Mouse (Mus musculus) CH12.LX (cell line): ENCODE measurements around the gene Cx3cr1. TPM values are rescaled to one million over a fixed set of nuclear protein-coding genes. Genes with fewer than 3 reads are reported as not detected.

ENCODE experiments used
- DNase-seq: peaks from one replicate; pipeline ENCODE4 v3.0.0-alpha.2; 2013; ENCODE audit errors: extremely low read depth
- H3K27ac ChIP-seq: 2 replicates; pipeline ENCODE4 v1.5.1; 2012; ENCODE audit warnings: low read depth, mild to moderate bottlenecking, control low read depth, moderate library complexity; ENCODE audit not compliant: insufficient read depth
- H3K27me3 ChIP-seq: replicated peaks from 2 replicates; pipeline ENCODE3; 2012; ENCODE audit warnings: inconsistent platforms
- H3K36me3 ChIP-seq, 2 experiments: replicated peaks in 1 of 2; 2 replicates each; pipeline versions ENCODE3 to v1.6.1; 2012; ENCODE audit warnings: inconsistent platforms in 1 of 2, low read length in 1 of 2, mild to moderate bottlenecking in 1 of 2, mixed read lengths in 1 of 2, moderate library complexity in 1 of 2; ENCODE audit not compliant: control insufficient read depth in 1 of 2, insufficient read depth in 1 of 2
- H3K4me1 ChIP-seq, 2 experiments: 2 replicates each; pipeline ENCODE4 v1.6.1; 2012; ENCODE audit warnings: inconsistent platforms in 1 of 2, moderate library complexity in 1 of 2; ENCODE audit not compliant: insufficient read depth in 2 of 2, control insufficient read depth in 1 of 2
- H3K4me2 ChIP-seq: 2 replicates; pipeline ENCODE4 v1.6.1; 2012; ENCODE audit warnings: low read depth, mild to moderate bottlenecking, control low read depth; ENCODE audit not compliant: poor library complexity, insufficient read depth, severe bottlenecking
- H3K4me3 ChIP-seq, 3 experiments: fragments of 150-350 bp in 1 of 3; sonication (generic) in 1 of 3; replicated peaks in 1 of 3; 2 replicates each; pipeline versions ENCODE3 to v1.5.1; 2011 to 2012; ENCODE audit warnings: low read depth in 2 of 3, low read length in 2 of 3, mild to moderate bottlenecking in 2 of 3, moderate library complexity in 2 of 3, control low read depth in 1 of 3, improper control_type of control experiment in 1 of 3, inconsistent platforms in 1 of 3, mixed read lengths in 1 of 3; ENCODE audit not compliant: poor library complexity in 1 of 3
- H3K79me2 ChIP-seq: replicated peaks from 2 replicates; pipeline ENCODE4 v1.6.1; 2012; ENCODE audit warnings: mild to moderate bottlenecking, moderate library complexity; ENCODE audit not compliant: control insufficient read depth, poor library complexity, insufficient read depth, severe bottlenecking; ENCODE audit errors: extremely low read depth
- H3K9ac ChIP-seq: 2 replicates; pipeline ENCODE4 v1.6.1; 2012; ENCODE audit warnings: low read depth, mild to moderate bottlenecking, control low read depth, moderate library complexity; ENCODE audit not compliant: insufficient read depth
- H3K9me3 ChIP-seq: replicated peaks from 2 replicates; pipeline ENCODE3; 2012; ENCODE audit warnings: low read length, inconsistent platforms, mixed read lengths
- BHLHE40 ChIP-seq: IDR thresholded peaks from 2 replicates; pipeline ENCODE4 v1.6.1; 2011; ENCODE audit warnings: mild to moderate bottlenecking, low read depth, low read length, improper control_type of control experiment
- CHD1 ChIP-seq: IDR thresholded peaks from 2 replicates; pipeline ENCODE4 v1.6.1; 2012; ENCODE audit warnings: low read depth, low read length, improper control_type of control experiment, inconsistent platforms
- CHD2 ChIP-seq: IDR thresholded peaks from 2 replicates; pipeline ENCODE4 v1.6.1; 2011; ENCODE audit warnings: low read length, improper control_type of control experiment
- CTCF ChIP-seq, 2 experiments: IDR thresholded peaks in 1 of 2; conservative IDR thresholded peaks in 1 of 2; 2 replicates each; pipeline ENCODE4 v1.5.1; 2011 to 2012; ENCODE audit warnings: low read depth in 2 of 2, low read length in 2 of 2, improper control_type of control experiment in 1 of 2, inconsistent platforms in 1 of 2, mild to moderate bottlenecking in 1 of 2, moderate library complexity in 1 of 2
- E2F4 ChIP-seq: IDR thresholded peaks from 2 replicates; pipeline ENCODE4 v1.6.1; 2011; ENCODE audit warnings: low read depth, low read length, improper control_type of control experiment; ENCODE audit not compliant: insufficient replicate concordance
- ELF1 ChIP-seq: IDR thresholded peaks from 2 replicates; pipeline ENCODE4 v1.6.1; 2014; ENCODE audit warnings: low read depth, mild to moderate bottlenecking, inconsistent platforms, low read length, improper control_type of control experiment
- EP300 ChIP-seq: IDR thresholded peaks from 2 replicates; pipeline ENCODE4 v1.6.1; 2011; ENCODE audit warnings: low read length, improper control_type of control experiment
- ETS1 ChIP-seq: conservative IDR thresholded peaks from 2 replicates; pipeline ENCODE4 v1.6.1; 2012; ENCODE audit warnings: low read depth, mild to moderate bottlenecking, inconsistent platforms, low read length, improper control_type of control experiment, moderate library complexity
- GABPA ChIP-seq: IDR thresholded peaks from 2 replicates; pipeline ENCODE4 v1.6.1; 2012; ENCODE audit warnings: low read depth, low read length, improper control_type of control experiment, inconsistent platforms; ENCODE audit not compliant: insufficient replicate concordance
- HCFC1 ChIP-seq: IDR thresholded peaks from 2 replicates; pipeline ENCODE4 v1.6.1; 2012; ENCODE audit warnings: low read depth, mild to moderate bottlenecking, inconsistent platforms, low read length, improper control_type of control experiment
- IRF4 ChIP-seq: IDR thresholded peaks from 2 replicates; pipeline ENCODE4 v1.6.1; 2014; ENCODE audit warnings: low read depth, mild to moderate bottlenecking, inconsistent platforms, low read length, improper control_type of control experiment
- JUND ChIP-seq: conservative IDR thresholded peaks from 2 replicates; pipeline ENCODE4 v1.6.1; 2011; ENCODE audit warnings: low read depth, low read length, improper control_type of control experiment
- KAT2A ChIP-seq: IDR thresholded peaks from 2 replicates; pipeline ENCODE4 v1.6.1; 2012; ENCODE audit warnings: low read length, improper control_type of control experiment, inconsistent platforms; ENCODE audit not compliant: insufficient replicate concordance
- MAFK ChIP-seq: IDR thresholded peaks from 2 replicates; pipeline ENCODE4 v1.6.1; 2011; ENCODE audit warnings: low read length, improper control_type of control experiment; ENCODE audit not compliant: insufficient replicate concordance
- MAX ChIP-seq: IDR thresholded peaks from 2 replicates; pipeline ENCODE4 v1.6.1; 2011; ENCODE audit warnings: low read length, improper control_type of control experiment
- MAZ ChIP-seq: IDR thresholded peaks from 2 replicates; pipeline ENCODE4 v1.6.1; 2012; ENCODE audit warnings: low read depth, mild to moderate bottlenecking, inconsistent platforms, low read length, improper control_type of control experiment, moderate library complexity
- MEF2A ChIP-seq: IDR thresholded peaks from 2 replicates; pipeline ENCODE4 v1.6.1; 2014; ENCODE audit warnings: low read depth, mild to moderate bottlenecking, inconsistent platforms, low read length, improper control_type of control experiment, borderline replicate concordance
- MXI1 ChIP-seq: IDR thresholded peaks from 2 replicates; pipeline ENCODE4 v1.6.1; 2011; ENCODE audit warnings: mild to moderate bottlenecking, low read depth, low read length, improper control_type of control experiment
- MYC ChIP-seq: IDR thresholded peaks from 2 replicates; pipeline ENCODE4 v1.6.1; 2011; ENCODE audit warnings: low read depth, mild to moderate bottlenecking, improper control_type of control experiment, low read length
- NELFE ChIP-seq: IDR thresholded peaks from 2 replicates; pipeline ENCODE4 v1.6.1; 2011; ENCODE audit warnings: low read depth, low read length, improper control_type of control experiment
- NRF1 ChIP-seq: IDR thresholded peaks from 2 replicates; pipeline ENCODE4 v1.6.1; 2014; ENCODE audit warnings: low read depth, mild to moderate bottlenecking, inconsistent platforms, low read length, improper control_type of control experiment, moderate library complexity
- PAX5 ChIP-seq: IDR thresholded peaks from 2 replicates; pipeline ENCODE4 v1.6.1; 2012; ENCODE audit warnings: low read length, inconsistent platforms, mixed read lengths
- POLR2A ChIP-seq: IDR thresholded peaks from 2 replicates; pipeline ENCODE4 v1.6.1; 2011; ENCODE audit warnings: low read depth, mild to moderate bottlenecking, improper control_type of control experiment, low read length
- POLR2AphosphoS2 ChIP-seq: IDR thresholded peaks from 2 replicates; pipeline ENCODE4 v1.6.1; 2011; ENCODE audit warnings: low read depth, low read length, improper control_type of control experiment
- RAD21 ChIP-seq: IDR thresholded peaks from 2 replicates; pipeline ENCODE4 v1.6.1; 2011; ENCODE audit warnings: low read depth, mild to moderate bottlenecking, low read length, improper control_type of control experiment, moderate library complexity
- RCOR1 ChIP-seq: conservative IDR thresholded peaks from 2 replicates; pipeline ENCODE4 v1.6.1; 2012; ENCODE audit warnings: low read depth, mild to moderate bottlenecking, inconsistent platforms, low read length, improper control_type of control experiment
- SIN3A ChIP-seq: IDR thresholded peaks from 2 replicates; pipeline ENCODE4 v1.6.1; 2012; ENCODE audit warnings: low read length, improper control_type of control experiment, inconsistent platforms
- SMC3 ChIP-seq: IDR thresholded peaks from 2 replicates; pipeline ENCODE4 v1.6.1; 2011; ENCODE audit warnings: low read depth, low read length, improper control_type of control experiment
- TBP ChIP-seq: conservative IDR thresholded peaks from 2 replicates; pipeline ENCODE4 v1.6.1; 2011; ENCODE audit warnings: low read depth, low read length, improper control_type of control experiment
- TCF12 ChIP-seq: IDR thresholded peaks from 2 replicates; pipeline ENCODE4 v1.6.1; 2014; ENCODE audit warnings: low read depth, mild to moderate bottlenecking, inconsistent platforms, low read length, improper control_type of control experiment
- UBTF ChIP-seq: IDR thresholded peaks from 2 replicates; pipeline ENCODE4 v1.6.1; 2012; ENCODE audit warnings: low read depth, mild to moderate bottlenecking, inconsistent platforms, low read length, improper control_type of control experiment, moderate library complexity
- USF1 ChIP-seq: IDR thresholded peaks from 2 replicates; pipeline ENCODE4 v1.6.1; 2014; ENCODE audit warnings: low read depth, mild to moderate bottlenecking, inconsistent platforms, low read length, improper control_type of control experiment
- USF2 ChIP-seq: conservative IDR thresholded peaks from 2 replicates; pipeline ENCODE4 v1.6.1; 2011; ENCODE audit warnings: low read depth, low read length, improper control_type of control experiment
- ZC3H11A ChIP-seq: IDR thresholded peaks from 2 replicates; pipeline ENCODE4 v1.6.1; 2012; ENCODE audit warnings: low read depth, mild to moderate bottlenecking, inconsistent platforms, low read length, improper control_type of control experiment
- ZKSCAN1 ChIP-seq: IDR thresholded peaks from 2 replicates; pipeline ENCODE4 v1.6.1; 2012; ENCODE audit warnings: low read depth, inconsistent platforms, low read length, improper control_type of control experiment, borderline replicate concordance
- ZMIZ1 ChIP-seq: IDR thresholded peaks from 2 replicates; pipeline ENCODE4 v1.6.1; 2012; ENCODE audit warnings: low read depth, mild to moderate bottlenecking, inconsistent platforms, low read length, improper control_type of control experiment
- ZNF384 ChIP-seq: IDR thresholded peaks from 2 replicates; pipeline ENCODE4 v1.6.1; 2012; ENCODE audit warnings: low read depth, low read length, improper control_type of control experiment, inconsistent platforms
- dilution Hi-C: fragments of 300-500 bp; cut with MboI; formaldehyde crosslinking; loops from 2 replicates; pipeline ENCODE4 v1.14.3; 2020; ENCODE audit warnings: low sequenced_read_pairs; ENCODE audit not compliant: extremely low pct_unique_long_range_greater_than_20kb, extremely low pct_ligation_motif_present
- in situ Hi-C: fragments of 300-500 bp; cut with MboI; formaldehyde crosslinking; loops from 3 replicates; pipeline ENCODE4 v1.14.3; 2019; ENCODE audit warnings: low sequenced_read_pairs, low pct_ligation_motif_present, low pct_unique_long_range_greater_than_20kb, mixed read lengths
- polyA plus RNA-seq: library from polyadenylated mRNA; unstranded; fragments of >175 nt; gene quantifications from 2 replicates; pipeline ENCODE4 v1.2.1, GENCODE M21; 2012; ENCODE audit warnings: low read depth; ENCODE audit not compliant: insufficient read length
- total RNA-seq, 2 experiments: library from RNA; depleted of rRNA; stranded (reverse); fragments of 300-350 nt in 1 of 2; fragments of >200 nt in 1 of 2; gene quantifications; 2 replicates each; pipeline ENCODE4 v1.2.3; 2012 to 2014

The Cx3cr1 gene
- total and polyA plus RNA-seq, 3 experiments = 0.06 TPM; not detected in 2

GRCm38 (mm10) chr9:119926497-119926896 is 143.2 kb downstream of the Cx3cr1 start:
- in situ Hi-C loops = no loop called here
- peaks cover 82 to 97% of the 10 kb centered on the region in 2 experiments for H3K36me3 ChIP-seq

DNA sequence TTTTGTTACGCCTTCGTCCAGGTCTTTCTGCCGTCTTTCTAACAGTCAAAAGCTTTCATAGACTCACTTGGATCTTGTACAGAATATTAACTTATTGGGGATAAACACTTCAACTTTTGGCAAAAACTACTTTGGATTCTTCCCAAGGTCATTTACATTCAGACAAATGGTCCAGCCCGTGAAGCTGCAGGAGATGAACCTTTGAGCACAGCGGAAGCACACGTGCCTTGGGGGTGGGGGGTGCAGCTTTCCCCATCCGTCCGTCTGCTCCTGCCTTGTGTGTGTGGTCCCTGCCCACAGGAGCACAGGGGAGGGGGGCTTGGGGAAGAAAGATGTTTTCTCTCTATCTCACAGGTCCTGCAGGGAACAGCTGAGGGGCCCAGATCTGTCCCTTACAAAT is 143.9 kb downstream of the Cx3cr1 start:
- TF ChIP-seq MAX = no peak
- TF ChIP-seq ETS1 = no peak
- no peak for TF ChIP-seq USF2
- TF ChIP-seq MXI1 = no peak
- TF ChIP-seq POLR2A = no peak
- TF ChIP-seq JUND = no peak
- Histone ChIP-seq H3K4me3 (no peak overlapping the region), H3K4me1 (peaks cover 14 to 45% of the 10 kb centered on the region in 2 experiments), H3K36me3 (peaks cover 82 to 97% of the 10 kb centered on the region in 2 experiments), H3K79me2 (no peaks in the 10 kb centered on the region), H3K4me2 (no peak overlapping the region), H3K27me3 (no peaks in the 10 kb centered on the region), H3K9ac (no peak overlapping the region), H3K9me3 (peaks cover 3% of the 10 kb centered on the region), H3K27ac (no peak overlapping the region)
- DNase-seq = no peak
- dilution Hi-C loops (no loop called here), in situ Hi-C loops (no loop called here)

More at GRCm38 (mm10) chr9:119926497-119926896, 143.2 kb downstream of the Cx3cr1 start:
- Histone ChIP-seq H3K27me3 (no peaks in the 10 kb centered on the region), H3K27ac (peak overlapping the region; percentile 25; the same call in 1 of the 2 replicates), H3K4me3 (no peak overlapping the region), H3K9ac (no peak overlapping the region), H3K9me3 (peaks cover 4% of the 10 kb centered on the region)
- no peak for DNase-seq
- dilution Hi-C loops = no loop called here
- no peak for TF ChIP-seq RCOR1
- no peak for TF ChIP-seq CHD2
- no peak for TF ChIP-seq USF2
- TF ChIP-seq HCFC1 = no peak
- no peak for TF ChIP-seq POLR2A
- no peak for TF ChIP-seq UBTF
- no peak for TF ChIP-seq EP300
- no peak for TF ChIP-seq ZNF384
- TF ChIP-seq PAX5 = no peak
- no peak for TF ChIP-seq GABPA
- TF ChIP-seq SMC3 = no peak
- TF ChIP-seq KAT2A = no peak
- TF ChIP-seq ZC3H11A = no peak
- no peak for TF ChIP-seq TBP
- TF ChIP-seq MYC = no peak
- TF ChIP-seq MEF2A = peak; percentile 85
- no peak for TF ChIP-seq NRF1
- no peak for TF ChIP-seq NELFE
- no peak for TF ChIP-seq MXI1
- TF ChIP-seq BHLHE40 = peak; percentile 20; the same call in 1 of the 2 replicates
- TF ChIP-seq JUND = no peak
- TF ChIP-seq USF1 = no peak
- TF ChIP-seq IRF4 = 0 out of 2 replicates have a peak, but pooled peaks have one; percentile 11
- no peak for TF ChIP-seq ZKSCAN1
- TF ChIP-seq TCF12 = 0 out of 2 replicates have a peak, but pooled peaks have one; percentile 28
- no peak for TF ChIP-seq ZMIZ1
- TF ChIP-seq E2F4 = no peak
- no peak for TF ChIP-seq RAD21
- TF ChIP-seq CTCF (conservative IDR thresholded peaks at IDR 0.05 in 1 of 2, IDR thresholded peaks at IDR 0.05 in 1 of 2; ENCODE audit: low read depth in 2 of 2, low read length in 2 of 2) = no peak
- TF ChIP-seq SIN3A = no peak
- TF ChIP-seq MAX = no peak
- no peak for TF ChIP-seq CHD1
- no peak for TF ChIP-seq ELF1
- TF ChIP-seq MAFK = no peak
- TF ChIP-seq POLR2AphosphoS2 = no peak
- TF ChIP-seq MAZ = no peak
- TF ChIP-seq, all 38 proteins: peak for 4
- Histone ChIP-seq H3K79me2 (no peaks in the 10 kb centered on the region), H3K4me2 (peak overlapping the region; percentile 35), H3K4me1 (peaks cover 14 to 45% of the 10 kb centered on the region in 2 experiments)
